Mouse (Mus musculus) left cerebral cortex, adult 9 months (tissue): ENCODE data around the gene Chic1.
A peak's percentile ranks its signal among the peaks of the same experiment; 100 is the strongest.

Experiments used
- DNase-seq, 2 experiments: peaks; one replicate each; pipeline ENCODE4 v3.0.0; 2022; ENCODE audit warnings: low spot score in 2 of 2

Gene Chic1

GRCm38 (mm10) chrX:103432293-103432692 is 76.0 kb downstream of the Chic1 start:
- no peak for DNase-seq

- no peak for DNase-seq
These were observed 81.7 kb downstream of the Chic1 start for GRCm38 (mm10) chrX:103438023-103438422.

- peak; percentile 6 to 61 for DNase-seq
These were observed 84.5 kb downstream of the Chic1 start for GRCm38 (mm10) chrX:103440803-103441202.

- DNase-seq, result peak in 1 of 2 experiments; percentile 48
These were observed 87.5 kb downstream of the Chic1 start for GRCm38 (mm10) chrX:103443755-103444154.
